Mouse (Mus musculus): ENCODE measurements around the gene Rhbg.

- TF ChIP-seq CTCF (IDR thresholded peaks at IDR 0.05; ENCODE audit: borderline replicate concordance, extremely low read depth, insufficient read depth, insufficient read length) (no peak), POLR2A (IDR thresholded peaks at IDR 0.05; ENCODE audit: borderline replicate concordance, extremely low read depth, insufficient read depth, insufficient read length, poor library complexity, severe bottlenecking) (no peak)
Observed at GRCm38 (mm10) chr3:88210121-88210520, 44.4 kb downstream of the Rhbg start.
